Mouse (Mus musculus): ENCODE data around the gene Tspan3.
A peak's percentile ranks its signal among the peaks of the same experiment; 100 is the strongest.

Tspan3 gene

GRCm38 (mm10) chr9:56106274-56107072 lies 58.8 kb downstream of the Tspan3 start:
- DNase-seq = no peak

GRCm38 (mm10) chr9:56104921-56105320 lies 60.4 kb downstream of the Tspan3 start:
- DNase-seq = no peak

- DNase-seq = no peak
Observed at GRCm38 (mm10) chr9:56101022-56101421, 64.3 kb downstream of the Tspan3 start.

- no peak for DNase-seq
Observed at GRCm38 (mm10) chr9:56100041-56100522, 65.2 kb downstream of the Tspan3 start.

- no peak for DNase-seq
Observed at GRCm38 (mm10) chr9:56097584-56098298, 67.5 kb downstream of the Tspan3 start.

- no peak for DNase-seq
Observed at GRCm38 (mm10) chr9:56092102-56092501, 73.2 kb downstream of the Tspan3 start.

GRCm38 (mm10) chr9:56090546-56091225 lies 74.6 kb downstream of the Tspan3 start:
- DNase-seq = no peak

- DNase-seq = peak; percentile 48 to 51
Observed at GRCm38 (mm10) chr9:56089778-56090520, 75.3 kb downstream of the Tspan3 start, which contains the start of gene Pstpip1. TSS of gene Pstpip1 (plus strand) at chr9:56089962.

GRCm38 (mm10) chr9:56086524-56086923 lies 78.8 kb downstream of the Tspan3 start:
- no peak for DNase-seq

Data from cerebellum, adult 18-20 months (tissue).